Mouse (Mus musculus) midbrain, postnatal 0 days (tissue): ENCODE results near the gene Tigar. TPM values are rescaled to one million over a fixed set of nuclear protein-coding genes. Genes with fewer than 3 reads are reported as not detected.

ENCODE experiments used
- ATAC-seq: fragments of 200-750 bp; cut with Nextera tagmentation; 2 replicates; pipeline ENCODE4 v1.8.0; 2017; ENCODE audit warnings: moderate number of reproducible peaks, mild to moderate bottlenecking, moderate TSS enrichment, moderate library complexity; ENCODE audit not compliant: low FRiP score
- DNase-seq: peaks from one replicate; pipeline ENCODE4 v3.0.0-alpha.2; 2015; ENCODE audit warnings: low spot score
- H3K27ac ChIP-seq: fragments of 300-500 bp; sonication (generic); 2 replicates; pipeline ENCODE4 v1.5.1; 2014; ENCODE audit warnings: low read depth, mild to moderate bottlenecking, low read length, mixed read lengths
- H3K27me3 ChIP-seq: fragments of 300-500 bp; sonication (generic); 2 replicates; pipeline ENCODE4 v1.6.1; 2014; ENCODE audit warnings: low read length, control low read depth, mixed read lengths; ENCODE audit not compliant: insufficient read depth
- H3K36me3 ChIP-seq: fragments of 300-500 bp; sonication (generic); 2 replicates; pipeline ENCODE4 v1.6.1; 2014; ENCODE audit warnings: low read length, control low read depth, mixed read lengths; ENCODE audit not compliant: insufficient read depth
- H3K4me1 ChIP-seq: fragments of 300-500 bp; sonication (generic); 2 replicates; pipeline ENCODE4 v1.6.1; 2014; ENCODE audit warnings: mild to moderate bottlenecking, control low read depth, antibody characterized with exemption, low read length, mixed read lengths; ENCODE audit not compliant: insufficient read depth
- H3K4me2 ChIP-seq: fragments of 300-500 bp; sonication (generic); 2 replicates; pipeline ENCODE4 v1.6.1; 2014; ENCODE audit warnings: low read depth, mild to moderate bottlenecking, low read length, mixed read lengths; ENCODE audit not compliant: poor library complexity, severe bottlenecking
- H3K4me3 ChIP-seq: fragments of 300-500 bp; sonication (generic); 2 replicates; pipeline ENCODE4 v1.5.1; 2014; ENCODE audit warnings: low read depth, mild to moderate bottlenecking, low read length, moderate library complexity
- H3K9ac ChIP-seq: fragments of 300-500 bp; sonication (generic); replicated peaks from 2 replicates; pipeline ENCODE4 v1.6.1; 2014; ENCODE audit warnings: mild to moderate bottlenecking, low read length, moderate library complexity, mixed read lengths; ENCODE audit not compliant: poor library complexity, severe bottlenecking
- H3K9me3 ChIP-seq: fragments of 300-500 bp; sonication (generic); 2 replicates; pipeline ENCODE4 v1.6.1; 2016; ENCODE audit warnings: low read length, control low read depth
- CTCF ChIP-seq: IDR thresholded peaks from 2 replicates; pipeline ENCODE4 v1.5.1; 2016; ENCODE audit warnings: antibody characterized with exemption, mild to moderate bottlenecking
- WGBS: fragments of 180-500 bp; shearing (Covaris S2); extraction: QIAGEN DNeasy Blood & Tissue Kit; methylation state at CpG from one replicate; pipeline ENCODE4 v1.1.7; 2014; 5-methylcytosine and 5-hydroxymethylcytosine counted together
- polyA plus RNA-seq: library from polyadenylated mRNA; unstranded; fragments of >200 nt; fragmentation: Nextera tagmentation; extraction: Ambion mirVana; gene quantifications from 2 replicates; pipeline ENCODE4 v1.2.1, GENCODE M21; 2015
- total RNA-seq: library from RNA; depleted of rRNA; stranded (reverse); fragments of >200 nt; gene quantifications from 2 replicates; pipeline ENCODE4 v1.2.3, GENCODE M21; 2014

Tigar gene
- total and polyA plus RNA-seq, 2 experiments from 2014 or later = 4.6 to 6.1 TPM

DNA sequence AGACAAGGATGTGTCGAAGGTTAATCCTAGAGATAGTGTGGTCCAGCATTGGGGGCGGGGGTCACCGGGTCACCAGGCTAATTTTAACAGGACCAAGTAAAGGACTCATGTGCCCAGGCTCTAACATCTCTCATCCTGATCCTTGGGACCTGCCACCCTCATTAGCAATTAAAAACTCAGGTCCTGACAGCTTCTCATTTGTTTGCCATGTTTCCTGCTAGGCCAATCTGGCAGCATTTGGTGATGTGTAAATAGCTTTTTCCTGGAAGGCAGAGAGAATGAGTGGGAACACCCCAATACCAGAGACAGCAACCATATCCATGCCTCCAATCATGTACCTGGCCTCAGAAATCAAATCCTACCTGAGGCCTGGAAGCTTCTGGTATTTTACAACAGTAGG, 22.6 kb upstream of the Tigar start:
- peak; percentile 24 for DNase-seq
- Histone ChIP-seq H3K9ac (no peak overlapping the region), H3K4me2 (no peak overlapping the region), H3K27ac (no peak overlapping the region), H3K4me3 (no peak overlapping the region), H3K27me3 (no peaks in the 10 kb centered on the region), H3K36me3 (no peaks in the 10 kb centered on the region), H3K4me1 (no peaks in the 10 kb centered on the region; the same call in 1 of the 2 replicates), H3K9me3 (no peaks in the 10 kb centered on the region)
- WGBS = 81% methylated on average over 3 of the region's 3 CpGs
- ATAC-seq = no peak
- TF ChIP-seq CTCF = no peak

GRCm38 (mm10) chr6:127130377-127130776, 21.0 kb upstream of the Tigar start:
- H3K4me1 ChIP-seq = no peaks in the 10 kb centered on the region; the same call in 1 of the 2 replicates
- H3K36me3 ChIP-seq = no peaks in the 10 kb centered on the region
- peak; percentile 51 for DNase-seq
- no peaks in the 10 kb centered on the region for H3K27me3 ChIP-seq
- no peak overlapping the region for H3K4me3 ChIP-seq
- no peak overlapping the region for H3K9ac ChIP-seq
- no peaks in the 10 kb centered on the region for H3K9me3 ChIP-seq
- no peak overlapping the region for H3K4me2 ChIP-seq
- no peak for ATAC-seq
- no peak overlapping the region for H3K27ac ChIP-seq
- 42% methylated on average over 13 of the region's 13 CpGs for WGBS
- TF ChIP-seq CTCF = no peak

- no peaks in the 10 kb centered on the region; the same call in 1 of the 2 replicates for H3K4me1 ChIP-seq
- no peaks in the 10 kb centered on the region for H3K36me3 ChIP-seq
- DNase-seq = no peak
- H3K9me3 ChIP-seq = no peaks in the 10 kb centered on the region
- H3K4me2 ChIP-seq = no peak overlapping the region
- TF ChIP-seq CTCF = no peak
- no peak overlapping the region for H3K27ac ChIP-seq
- no peaks in the 10 kb centered on the region for H3K27me3 ChIP-seq
- WGBS = 94% methylated on average over 14 of the region's 14 CpGs
- ATAC-seq = no peak
- H3K9ac ChIP-seq = no peak overlapping the region
- no peak overlapping the region for H3K4me3 ChIP-seq
Measured at GRCm38 (mm10) chr6:127129659-127130058, 20.3 kb upstream of the Tigar start.

- ATAC-seq (no peak), DNase-seq (no peak)
- H3K4me2 ChIP-seq = no peak overlapping the region
- no peaks in the 10 kb centered on the region for H3K36me3 ChIP-seq
- H3K27me3 ChIP-seq = no peaks in the 10 kb centered on the region
- H3K9me3 ChIP-seq = no peaks in the 10 kb centered on the region
- H3K9ac ChIP-seq = no peak overlapping the region
- no peak overlapping the region for H3K27ac ChIP-seq
- 90% methylated on average over 7 of the region's 7 CpGs for WGBS
- no peak overlapping the region for H3K4me3 ChIP-seq
- TF ChIP-seq CTCF = no peak
- H3K4me1 ChIP-seq = no peaks in the 10 kb centered on the region
Measured at GRCm38 (mm10) chr6:127123506-127123905, 14.1 kb upstream of the Tigar start.

DNA sequence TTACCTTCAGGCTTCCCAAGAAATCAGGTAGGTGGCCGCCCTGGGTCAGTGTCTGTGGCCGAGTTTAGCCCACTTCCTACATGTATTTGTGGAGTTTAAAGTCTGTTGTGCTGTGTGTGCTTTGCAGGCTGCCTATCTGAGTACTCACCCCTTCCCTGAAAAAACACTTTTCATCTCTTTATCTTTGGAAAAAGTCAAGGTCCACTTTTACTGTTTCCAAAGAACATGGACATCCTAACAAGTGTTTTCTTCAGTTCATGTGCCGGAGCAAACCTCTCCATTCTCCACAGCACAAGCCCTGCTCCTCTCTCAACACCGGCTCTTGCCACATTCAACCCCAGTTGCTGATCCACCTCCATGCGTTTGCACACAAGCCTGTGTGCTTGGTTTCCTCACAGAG, 13.6 kb upstream of the Tigar start:
- Histone ChIP-seq H3K4me1 (no peaks in the 10 kb centered on the region), H3K36me3 (no peaks in the 10 kb centered on the region), H3K4me2 (no peak overlapping the region), H3K27ac (no peak overlapping the region), H3K4me3 (no peak overlapping the region), H3K9ac (no peak overlapping the region), H3K9me3 (no peaks in the 10 kb centered on the region), H3K27me3 (no peaks in the 10 kb centered on the region)
- WGBS = 85% methylated on average over 5 of the region's 5 CpGs
- ATAC-seq (no peak), DNase-seq (no peak)
- no peak for TF ChIP-seq CTCF

DNA sequence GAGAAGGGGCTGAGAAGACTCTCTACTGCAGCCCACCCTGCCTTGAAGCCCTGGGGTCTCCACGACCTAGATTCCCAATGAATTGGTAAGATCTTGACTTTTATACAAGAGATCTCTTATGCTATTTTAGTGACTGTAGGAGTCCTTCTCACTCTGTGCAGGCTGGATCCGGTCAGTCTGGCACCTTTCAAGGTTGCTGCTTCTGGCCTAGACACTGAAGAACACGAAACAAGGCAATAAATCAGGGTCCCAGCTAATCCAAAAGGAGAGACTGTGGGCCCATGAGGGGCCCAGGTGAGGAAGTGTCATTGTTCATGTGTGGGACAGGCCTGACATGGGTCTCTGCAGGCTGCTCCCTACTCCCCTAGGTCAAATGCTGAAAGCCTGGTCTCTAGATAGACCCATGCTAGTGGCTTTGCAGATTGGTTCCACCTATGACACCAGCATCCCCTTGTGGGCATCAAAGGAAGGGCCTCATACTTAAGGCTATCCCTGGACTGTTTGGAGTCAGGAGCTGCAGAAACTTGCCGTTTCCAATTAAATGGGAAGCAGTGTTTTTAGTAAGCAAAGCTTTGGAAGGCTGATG, 13.0 kb upstream of the Tigar start:
- DNase-seq (peak; percentile 32), ATAC-seq (no peak)
- Histone ChIP-seq H3K27me3 (no peaks in the 10 kb centered on the region), H3K9ac (no peak overlapping the region), H3K36me3 (no peaks in the 10 kb centered on the region), H3K9me3 (no peaks in the 10 kb centered on the region), H3K27ac (no peak overlapping the region), H3K4me3 (no peak overlapping the region), H3K4me2 (no peak overlapping the region), H3K4me1 (no peaks in the 10 kb centered on the region)
- 86% methylated on average over 4 of the region's 4 CpGs for WGBS
- peak; percentile 70 for TF ChIP-seq CTCF
